Mouse (Mus musculus): ENCODE measurements at regions not wholly inside any gene's neighbourhood (a gene's known extent, or its start where the extent isn't known, plus 50 kb on each side); places are given as distances from the start of the nearest gene placed in this dataset.

GRCm38 (mm10) chr7:68480336-68480735, 206.7 kb downstream of the Fam169b start:
- no peak for TF ChIP-seq POLR2A (IDR thresholded peaks at IDR 0.05; ENCODE audit: extremely low read depth, insufficient read depth, low read length)
- no peak for TF ChIP-seq CTCF (IDR thresholded peaks at IDR 0.05; ENCODE audit: low read depth, low read length)

Data from liver, adult 2 months (tissue).